Mouse (Mus musculus) lung, postnatal 0 days (tissue): ENCODE measurements around the gene Gab1.

Experiments used
- CTCF ChIP-seq: IDR thresholded peaks from 2 replicates; pipeline ENCODE4 v1.5.1; 2016; ENCODE audit warnings: antibody characterized with exemption, mild to moderate bottlenecking
- EP300 ChIP-seq: IDR thresholded peaks from 2 replicates; pipeline ENCODE4 v1.6.1; 2016; ENCODE audit warnings: antibody characterized with exemption, mild to moderate bottlenecking, control low read depth

- TF ChIP-seq CTCF: peak; percentile 68
- TF ChIP-seq EP300: no peak
Measured at GRCm38 (mm10) chr8:80878801-80879425, 1.4 kb downstream of the Gab1 start.
